7 mouse cellular contexts compared by ENCODE assay signal in the genomic region with DNA sequence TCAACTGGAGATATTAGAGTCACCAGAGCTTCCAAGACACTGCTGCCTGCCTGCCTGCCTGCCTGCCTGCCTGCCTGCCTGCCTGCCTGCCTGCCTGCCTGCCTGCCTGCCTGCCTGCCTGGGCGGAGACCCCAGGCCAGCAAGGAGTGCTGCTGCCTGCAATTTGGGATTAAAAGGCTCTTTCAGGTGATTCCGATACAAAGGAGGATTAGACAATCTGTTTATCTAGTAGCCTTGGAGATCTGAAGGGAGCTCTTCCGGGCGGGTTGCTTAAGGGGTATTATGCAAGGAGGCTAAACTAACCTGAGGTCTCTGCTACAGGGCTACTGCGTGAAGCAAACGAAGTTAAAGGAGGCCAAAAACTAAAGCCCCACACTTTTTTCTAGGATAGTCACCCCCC. TPM values are rescaled to one million over a fixed set of nuclear protein-coding genes. Genes with fewer than 3 reads are reported as not detected.
DNase-seq lines count a peak whose midpoint lies in the region; ATAC-seq and TF ChIP-seq lines count a peak whose summit lies in the region.

No protein-coding gene starts in this region.

- no peak for TF ChIP-seq CTCF in bone marrow, adult 2 months (IDR thresholded peaks at IDR 0.05; ENCODE audit: control insufficient read depth, insufficient read depth, low read length)

- no peak for TF ChIP-seq POLR2A in bone marrow, adult 2 months (IDR thresholded peaks at IDR 0.05; ENCODE audit: borderline replicate concordance, control insufficient read depth, low read depth, low read length)

- H3K27ac ChIP-seq in bone marrow, adult 2 months (ENCODE audit: control insufficient read depth, insufficient read depth, low read depth, low read length, poor library complexity) = peak overlapping the region; percentile 45
- H3K27ac ChIP-seq in midbrain, embryonic 11.5 days (ENCODE audit: low read depth, low read length) = no peak overlapping the region

- peaks cover 17% of the 10 kb centered on the region for H3K4me1 ChIP-seq in bone marrow, adult 2 months (ENCODE audit: control insufficient read depth, insufficient read depth, low read length)
- peaks cover 29% of the 10 kb centered on the region for H3K4me1 ChIP-seq in midbrain, embryonic 11.5 days (ENCODE audit: control insufficient read depth, insufficient read depth, low read length)

- H3K9me3 ChIP-seq in midbrain, embryonic 11.5 days (ENCODE audit: control insufficient read depth, low read length) = no peaks in the 10 kb centered on the region

- DNase-seq in ES-CJ7 (ENCODE audit: low read depth, low spot score) = peak; percentile 23
- peak; percentile 43 for DNase-seq in induced T-regulatory cell, adult 2 months (ENCODE audit: low read depth)
- no peak for DNase-seq in midbrain, embryonic 11.5 days (ENCODE audit: low spot score, missing footprints)
- DNase-seq in thymus, postnatal 14 days = no peak
- no peak for DNase-seq in urinary bladder, postnatal 10 days (ENCODE audit: low spot score)
- DNase-seq in right cerebral cortex, adult 2 months (ENCODE audit: low spot score in 2 of 2) = no peak

- WGBS in bone marrow, adult 2 months = 19% methylated on average over 6 of the region's 6 CpGs
- 26% methylated on average over 6 of the region's 6 CpGs for WGBS in midbrain, embryonic 11.5 days

- no peak overlapping the region for H3K4me3 ChIP-seq in bone marrow, adult 2 months (replicated peaks; ENCODE audit: control insufficient read depth, low read depth, low read length)
- H3K4me3 ChIP-seq in midbrain, embryonic 11.5 days (ENCODE audit: low read depth, low read length) = peak overlapping the region; percentile 96

- H3K4me2 ChIP-seq in midbrain, embryonic 11.5 days = peak overlapping the region; percentile 85

- no peak for ATAC-seq in midbrain, embryonic 11.5 days (ENCODE audit: low FRiP score)

- peaks cover 3% of the 10 kb centered on the region; the same call in 1 of the 2 replicates for H3K36me3 ChIP-seq in midbrain, embryonic 11.5 days (ENCODE audit: control insufficient read depth, insufficient read depth, low read length)

- no peaks in the 10 kb centered on the region for H3K27me3 ChIP-seq in midbrain, embryonic 11.5 days (ENCODE audit: control insufficient read depth, insufficient read depth, low read length)

- H3K9ac ChIP-seq in midbrain, embryonic 11.5 days (ENCODE audit: low read length) = peak overlapping the region; percentile 97

RNA-seq across cellular contexts. Expression of a gene that starts 1.4 kb away (rescaled TPM):
- 17.4 and 29.7 TPM in 2 replicates for polyA plus RNA-seq in bone marrow, adult 2 months (2011; ENCODE audit: insufficient read depth, insufficient read length, low replicate concordance, missing spikeins)
- polyA plus RNA-seq in midbrain, embryonic 11.5 days (2014; fragmentation: Nextera tagmentation; extraction: Ambion mirVana) = 104 and 112 TPM in 2 replicates

RNA-seq across cellular contexts. Expression of a gene that starts 1.5 kb away (rescaled TPM):
- 27.8 and 51.0 TPM in 2 replicates for polyA plus RNA-seq in bone marrow, adult 2 months (2011; ENCODE audit: insufficient read depth, insufficient read length, low replicate concordance, missing spikeins)
- polyA plus RNA-seq in midbrain, embryonic 11.5 days (2014; fragmentation: Nextera tagmentation; extraction: Ambion mirVana) = 45.5 and 49.7 TPM in 2 replicates

Comparison
In these comparisons a context has a peak if more than half of its experiments do, and no peak if none do; other contexts are left out.
1. DNase-seq: peak in ES-CJ7 (single experiment) and induced T-regulatory cell, adult 2 months (single experiment); none in midbrain, embryonic 11.5 days (single experiment), thymus, postnatal 14 days (single experiment), urinary bladder, postnatal 10 days (single experiment) and right cerebral cortex, adult 2 months (0 of 2).